Mouse (Mus musculus) cerebellum, adult 9-10 months (tissue): ENCODE measurements at regions not wholly inside any gene's neighbourhood (a gene's known extent, or its start where the extent isn't known, plus 50 kb on each side); places are given as distances from the start of the nearest gene placed in this dataset.
"Not testable (repeated sequence)": the region's sequence is repeated elsewhere in the genome, so short reads cannot be mapped to it uniquely, and the experiment has no call there.

Experiments used
- DNase-seq: peaks from one replicate; pipeline ENCODE4 v3.0.0; 2022

GRCm38 (mm10) chr16:55515228-55515696, 217.5 kb upstream of the Zpld1 start:
- DNase-seq = no peak

- no peak for DNase-seq
Observed at GRCm38 (mm10) chr16:55514448-55515200, 216.8 kb upstream of the Zpld1 start.

- DNase-seq = no peak
Observed at GRCm38 (mm10) chr16:55504796-55505413, 207.1 kb upstream of the Zpld1 start.

GRCm38 (mm10) chr16:55504274-55504673, 206.5 kb upstream of the Zpld1 start:
- DNase-seq = no peak

- no peak for DNase-seq
Observed at GRCm38 (mm10) chr16:55503273-55503672, 205.5 kb upstream of the Zpld1 start.

GRCm38 (mm10) chr16:55499831-55500230, 202.0 kb upstream of the Zpld1 start:
- not testable (repeated sequence) for DNase-seq

GRCm38 (mm10) chr16:55495051-55495450, 197.3 kb upstream of the Zpld1 start:
- DNase-seq = no peak

- no peak for DNase-seq
Observed at GRCm38 (mm10) chr16:55494162-55494561, 196.4 kb upstream of the Zpld1 start.

GRCm38 (mm10) chr16:55492111-55492510, 194.3 kb upstream of the Zpld1 start:
- no peak for DNase-seq

GRCm38 (mm10) chr16:55484391-55484790, 186.6 kb upstream of the Zpld1 start:
- DNase-seq = no peak

- DNase-seq = no peak
Observed at GRCm38 (mm10) chr16:55480745-55481144, 183.0 kb upstream of the Zpld1 start.

GRCm38 (mm10) chr16:55480304-55480703, 182.5 kb upstream of the Zpld1 start:
- DNase-seq = peak; percentile 19

GRCm38 (mm10) chr16:55476544-55477208, 178.9 kb upstream of the Zpld1 start:
- peak; percentile 74 for DNase-seq

- no peak for DNase-seq
Observed at GRCm38 (mm10) chr16:55474950-55475525, 177.3 kb upstream of the Zpld1 start.

- DNase-seq = no peak
Observed at GRCm38 (mm10) chr16:55471396-55471795, 173.6 kb upstream of the Zpld1 start.

- DNase-seq = no peak
Observed at GRCm38 (mm10) chr16:55470721-55471120, 172.9 kb upstream of the Zpld1 start.

- DNase-seq = no peak
Observed at GRCm38 (mm10) chr16:55469703-55470102, 171.9 kb upstream of the Zpld1 start.

- peak; percentile 31 for DNase-seq
Observed at GRCm38 (mm10) chr16:55468833-55469458, 171.2 kb upstream of the Zpld1 start.

GRCm38 (mm10) chr16:55460519-55460918, 162.7 kb upstream of the Zpld1 start:
- DNase-seq = no peak

GRCm38 (mm10) chr16:55447581-55447980, 149.8 kb upstream of the Zpld1 start:
- DNase-seq = no peak

- no peak for DNase-seq
Observed at GRCm38 (mm10) chr16:55442821-55443581, 145.2 kb upstream of the Zpld1 start.
